Mouse (Mus musculus) neutrophil, adult 83 days (primary cell): ENCODE measurements around the gene Vmn1r86. TPM values are rescaled to one million over a fixed set of nuclear protein-coding genes. Genes with fewer than 3 reads are reported as not detected.

ENCODE experiments used
- total RNA-seq, 2 experiments: library from RNA; stranded (reverse); gene quantifications; one replicate each; pipeline ENCODE4 v1.2.4; 2023

The Vmn1r86 gene
- not detected for total RNA-seq

GRCm38 (mm10) chr7:13119817-13120216 lies at the start of gene Vmn1r86:
Gene Vmn1r86, minus strand, starts transcription at chr7:13119917.

GRCm38 (mm10) chr7:13159268-13159667 lies 39.6 kb upstream of the Vmn1r86 start, which contains the start of gene Vmn1r88:
Gene Vmn1r88, plus strand, starts transcription at chr7:13159568.

GRCm38 (mm10) chr7:13140057-13140456 lies 20.3 kb upstream of the Vmn1r86 start, which contains the start of gene Vmn1r87:
Gene Vmn1r87, minus strand, starts transcription at chr7:13140157.

GRCm38 (mm10) chr7:13095073-13095472 lies 24.6 kb downstream of the Vmn1r86 start, which contains the start of gene Vmn1r85:
Gene Vmn1r85, minus strand, starts transcription at chr7:13095173.

GRCm38 (mm10) chr7:13054287-13055010 lies 65.3 kb downstream of the Vmn1r86 start, which contains the start of gene Mzf1:
Gene Mzf1, minus strand, starts transcription at chr7:13054764.

Other genes with a start within 250 kb of the Vmn1r86 start
- gene Zfp128, start 238.7 kb downstream of the Vmn1r86 start, total RNA-seq, result 1 to 10 TPM; 1.2 to 1.4 TPM
- 1 to 10 TPM; 5.5 to 6.7 TPM for gene Zscan22, start 222.1 kb downstream of the Vmn1r86 start, total RNA-seq
- 100 to 1,000 TPM; 779 to 842 TPM for gene Rps5, start 197.6 kb downstream of the Vmn1r86 start, total RNA-seq
- gene Rnf225, start 192.5 kb downstream of the Vmn1r86 start, total RNA-seq, result under 1 TPM; 0.33 to 0.40 TPM
- gene Zfp324, start 154.1 kb downstream of the Vmn1r86 start, total RNA-seq, result 1 to 10 TPM; 2.4 to 3.3 TPM
- gene Zfp446, start 142.1 kb downstream of the Vmn1r86 start, total RNA-seq, result 1 to 10 TPM; 3.0 to 4.6 TPM
- gene Slc27a5, start 121.7 kb downstream of the Vmn1r86 start, total RNA-seq, result not detected
- gene Trim28, start 120.8 kb downstream of the Vmn1r86 start, total RNA-seq, result 100 to 1,000 TPM; 166 to 184 TPM
- 10 to 100 TPM; 14.6 to 15.6 TPM for gene Zbtb45, start 109.9 kb downstream of the Vmn1r86 start, total RNA-seq
- gene Chmp2a, start 85.1 kb downstream of the Vmn1r86 start, total RNA-seq, result 100 to 1,000 TPM; 146 to 163 TPM
- 10 to 100 TPM; 86.2 to 93.4 TPM for gene Ube2m, start 81.6 kb downstream of the Vmn1r86 start, total RNA-seq
- gene Mzf1, start 65.2 kb downstream of the Vmn1r86 start, total RNA-seq, result 1 to 10 TPM in 1 of 2 experiments, under 1 TPM in 1; 0.46 to 1.4 TPM
- not detected for gene Vmn1r85, start 24.7 kb downstream of the Vmn1r86 start, total RNA-seq
- gene Vmn1r87, start 20.2 kb upstream of the Vmn1r86 start, total RNA-seq, result not detected
- under 1 TPM; 0.07 to 0.11 TPM for gene Vmn1r88, start 39.7 kb upstream of the Vmn1r86 start, total RNA-seq
- not detected for gene Vmn1r89, start 93.1 kb upstream of the Vmn1r86 start, total RNA-seq
- 10 to 100 TPM; 67.4 to 83.8 TPM for gene Lig1, start 157.4 kb upstream of the Vmn1r86 start, total RNA-seq
- gene Zswim9, start 158.8 kb upstream of the Vmn1r86 start, total RNA-seq, result 1 to 10 TPM; 1.5 to 2.1 TPM
- 1 to 10 TPM; 2.5 to 2.9 TPM for gene Pla2g4c, start 204.7 kb upstream of the Vmn1r86 start, total RNA-seq